Mouse (Mus musculus) kidney, embryonic 16.5 days (tissue): ENCODE data around the gene Robo1. TPM values are rescaled to one million over a fixed set of nuclear protein-coding genes. Genes with fewer than 3 reads are reported as not detected.

Experiments used
- ATAC-seq: fragments of 200-750 bp; cut with Nextera tagmentation; 2 replicates; pipeline ENCODE4 v1.8.0; 2017; ENCODE audit warnings: moderate TSS enrichment; ENCODE audit not compliant: low FRiP score, low TSS enrichment
- H3K27ac ChIP-seq: fragments of 300-500 bp; sonication (generic); 2 replicates; pipeline ENCODE4 v1.5.1; 2014; ENCODE audit warnings: low read length
- H3K27me3 ChIP-seq: fragments of 300-500 bp; sonication (generic); 2 replicates; pipeline ENCODE4 v1.6.1; 2014; ENCODE audit warnings: low read length, control low read depth, mixed read lengths; ENCODE audit not compliant: insufficient read depth
- H3K36me3 ChIP-seq: fragments of 300-500 bp; sonication (generic); 2 replicates; pipeline ENCODE4 v1.6.1; 2014; ENCODE audit warnings: low read length, control low read depth, mixed read lengths; ENCODE audit not compliant: insufficient read depth
- H3K4me1 ChIP-seq: fragments of 300-500 bp; sonication (generic); 2 replicates; pipeline ENCODE4 v1.6.1; 2014; ENCODE audit warnings: low read length, control low read depth, mixed read lengths; ENCODE audit not compliant: insufficient read depth
- H3K4me2 ChIP-seq: fragments of 300-500 bp; sonication (generic); replicated peaks from 2 replicates; pipeline ENCODE4 v1.6.1; 2014; ENCODE audit warnings: low read depth, low read length
- H3K4me3 ChIP-seq: fragments of 300-500 bp; sonication (generic); 2 replicates; pipeline ENCODE4 v1.5.1; 2014; ENCODE audit warnings: mild to moderate bottlenecking, low read length
- H3K9ac ChIP-seq: fragments of 300-500 bp; sonication (generic); replicated peaks from 2 replicates; pipeline ENCODE4 v1.6.1; 2014; ENCODE audit warnings: low read length
- H3K9me3 ChIP-seq: fragments of 300-500 bp; sonication (generic); 2 replicates; pipeline ENCODE4 v1.6.1; 2016; ENCODE audit warnings: low read length, control low read depth
- WGBS: fragments of 180-500 bp; shearing (Covaris S2); extraction: QIAGEN DNeasy Blood & Tissue Kit; methylation state at CpG from one replicate; pipeline ENCODE4 v1.1.7; 2014; 5-methylcytosine and 5-hydroxymethylcytosine counted together
- polyA plus RNA-seq: library from polyadenylated mRNA; unstranded; fragments of >200 nt; fragmentation: Nextera tagmentation; extraction: Ambion mirVana; gene quantifications from 2 replicates; pipeline ENCODE4 v1.2.1, GENCODE M21; 2015

Gene Robo1
- polyA plus RNA-seq, 1 experiment from 2014 or later = 24.8 TPM

DNA sequence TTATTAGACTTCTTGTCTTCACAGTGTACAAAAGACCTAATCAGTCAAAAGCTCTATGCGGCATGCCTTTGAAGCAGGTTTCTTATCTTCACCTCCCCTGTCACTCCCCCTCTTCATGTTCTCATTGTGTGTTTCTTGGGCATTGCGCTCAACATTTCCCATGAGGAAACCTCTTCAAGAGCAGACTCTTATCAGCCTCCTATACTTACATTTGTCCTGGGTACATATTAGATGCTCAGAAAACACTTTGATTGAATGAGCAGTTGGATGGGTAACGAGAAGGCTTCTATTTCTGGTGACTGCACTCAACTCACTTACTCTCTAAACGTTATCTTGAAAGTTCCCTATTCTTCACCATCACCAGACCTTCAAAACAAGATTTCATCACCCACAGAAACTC lies 114.3 kb downstream of the Robo1 start:
- Histone ChIP-seq H3K9me3 (no peaks in the 10 kb centered on the region), H3K27ac (no peak overlapping the region), H3K36me3 (no peaks in the 10 kb centered on the region), H3K4me1 (no peaks in the 10 kb centered on the region), H3K4me3 (no peak overlapping the region), H3K9ac (no peak overlapping the region), H3K4me2 (no peak overlapping the region), H3K27me3 (no peaks in the 10 kb centered on the region)
- no peak for ATAC-seq
- 81% methylated on average over 4 of the region's 4 CpGs for WGBS

- Histone ChIP-seq H3K27ac (no peak overlapping the region), H3K36me3 (no peaks in the 10 kb centered on the region), H3K27me3 (no peaks in the 10 kb centered on the region), H3K4me1 (no peaks in the 10 kb centered on the region), H3K9me3 (no peaks in the 10 kb centered on the region), H3K4me2 (no peak overlapping the region), H3K4me3 (no peak overlapping the region), H3K9ac (no peak overlapping the region)
- no peak for ATAC-seq
These were observed 126.3 kb downstream of the Robo1 start for GRCm38 (mm10) chr16:72434396-72434795.

DNA sequence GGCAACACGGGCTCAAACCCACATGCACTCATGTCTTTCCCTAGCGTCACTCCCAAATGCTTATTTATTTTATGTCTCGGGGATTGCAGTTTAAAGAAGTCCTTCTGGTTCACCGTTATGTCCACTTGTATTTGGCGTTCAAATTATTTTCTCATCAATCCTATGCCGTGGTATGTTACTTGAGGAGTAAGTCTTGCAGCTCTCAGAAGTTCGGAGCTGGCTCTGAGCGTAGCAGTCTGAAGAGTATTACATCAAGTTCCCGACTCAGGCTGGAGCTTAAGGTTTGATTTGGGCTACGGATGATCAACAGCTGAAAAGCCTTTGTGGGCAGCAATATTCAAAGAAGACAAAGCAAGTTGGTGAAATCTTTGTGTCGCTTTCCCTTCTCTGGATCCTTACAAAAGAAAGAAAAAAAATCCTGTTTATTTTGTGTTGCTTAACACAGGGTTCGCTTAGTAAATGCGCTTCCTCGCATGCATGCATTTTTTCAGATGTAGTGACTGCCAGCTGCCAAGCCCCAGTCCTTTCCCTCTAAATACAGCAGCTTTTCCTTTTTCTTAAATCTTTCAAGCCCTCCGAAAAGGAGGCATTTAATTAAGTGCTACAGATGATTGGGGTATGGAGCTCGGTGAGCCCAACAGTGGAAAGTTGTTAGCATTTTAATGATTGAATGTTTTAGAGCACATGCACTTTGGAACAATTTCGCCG lies 136.5 kb downstream of the Robo1 start:
- Histone ChIP-seq H3K27ac (no peak overlapping the region), H3K27me3 (no peaks in the 10 kb centered on the region), H3K36me3 (no peaks in the 10 kb centered on the region), H3K4me3 (no peak overlapping the region), H3K4me2 (peak overlapping the region; percentile 16; the same call in 1 of the 2 replicates), H3K4me1 (0 out of 2 replicates have a peak, but pooled peaks cover 3% of the 10 kb centered on the region), H3K9ac (no peak overlapping the region), H3K9me3 (no peaks in the 10 kb centered on the region)
- 64% methylated on average over 18 of the region's 18 CpGs for WGBS
- no peak for ATAC-seq

- Histone ChIP-seq H3K4me1 (no peaks in the 10 kb centered on the region), H3K4me3 (no peak overlapping the region), H3K27me3 (no peaks in the 10 kb centered on the region), H3K9me3 (no peaks in the 10 kb centered on the region), H3K36me3 (no peaks in the 10 kb centered on the region), H3K9ac (no peak overlapping the region), H3K4me2 (no peak overlapping the region), H3K27ac (no peak overlapping the region)
- no peak for ATAC-seq
- WGBS = 50% methylated on average over 10 of the region's 10 CpGs
These were observed 150.0 kb downstream of the Robo1 start for GRCm38 (mm10) chr16:72458155-72458554.

- Histone ChIP-seq H3K27ac (no peak overlapping the region), H3K9ac (no peak overlapping the region), H3K36me3 (no peaks in the 10 kb centered on the region), H3K9me3 (no peaks in the 10 kb centered on the region), H3K27me3 (no peaks in the 10 kb centered on the region), H3K4me3 (no peak overlapping the region), H3K4me1 (no peaks in the 10 kb centered on the region), H3K4me2 (no peak overlapping the region)
- no peak for ATAC-seq
- 40% methylated on average over 10 of the region's 10 CpGs for WGBS
These were observed 150.5 kb downstream of the Robo1 start for GRCm38 (mm10) chr16:72458576-72458975.

- H3K27ac ChIP-seq = no peak overlapping the region
- H3K4me2 ChIP-seq = no peak overlapping the region
- H3K36me3 ChIP-seq = no peaks in the 10 kb centered on the region
- no peaks in the 10 kb centered on the region for H3K4me1 ChIP-seq
- H3K9me3 ChIP-seq = no peaks in the 10 kb centered on the region
- H3K4me3 ChIP-seq = no peak overlapping the region
- no peak for ATAC-seq
- H3K27me3 ChIP-seq = no peaks in the 10 kb centered on the region
- WGBS = 75% methylated on average over 3 of the region's 3 CpGs
- no peak overlapping the region for H3K9ac ChIP-seq
These were observed 157.6 kb downstream of the Robo1 start for GRCm38 (mm10) chr16:72465696-72466095.

DNA sequence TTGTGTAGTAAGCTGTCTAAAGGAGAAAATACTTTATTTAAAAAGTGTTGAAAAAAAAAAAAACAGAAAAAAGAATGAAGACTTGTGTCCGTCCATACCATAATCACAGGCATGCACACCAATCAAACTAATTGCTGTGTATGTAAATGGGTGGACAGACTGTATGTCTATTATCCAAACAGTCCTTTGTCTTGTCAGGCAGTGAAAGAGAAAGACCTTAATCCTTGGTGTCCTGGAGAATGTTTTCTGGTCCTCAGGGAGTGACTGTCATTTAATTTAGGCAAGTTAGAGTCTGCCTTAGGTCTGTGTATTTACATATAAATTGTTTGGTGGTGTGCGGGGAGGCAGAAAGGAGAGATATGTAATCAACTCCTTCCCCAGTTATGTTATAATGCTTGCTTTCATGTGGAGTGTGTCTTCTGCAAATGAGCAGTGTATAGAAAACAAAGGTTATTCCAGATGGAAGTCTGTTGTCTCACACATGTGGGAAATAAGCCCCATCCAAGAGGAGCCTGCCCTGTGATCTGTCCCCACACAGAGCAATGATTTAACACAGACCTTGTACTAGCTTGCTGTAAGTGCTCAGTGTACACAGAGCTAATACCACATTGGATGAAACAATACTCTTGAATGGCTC lies 162.0 kb downstream of the Robo1 start:
- WGBS = 73% methylated on average over 2 of the region's 2 CpGs
- no peaks in the 10 kb centered on the region for H3K4me1 ChIP-seq
- no peaks in the 10 kb centered on the region for H3K36me3 ChIP-seq
- H3K9ac ChIP-seq = no peak overlapping the region
- no peaks in the 10 kb centered on the region for H3K9me3 ChIP-seq
- H3K4me3 ChIP-seq = no peak overlapping the region
- no peak overlapping the region for H3K4me2 ChIP-seq
- ATAC-seq = peak; percentile 19; the same call in 1 of the 2 replicates
- no peak overlapping the region for H3K27ac ChIP-seq
- no peaks in the 10 kb centered on the region for H3K27me3 ChIP-seq

- WGBS = 42% methylated on average over 6 of the region's 6 CpGs
- H3K9me3 ChIP-seq = no peaks in the 10 kb centered on the region
- no peaks in the 10 kb centered on the region for H3K36me3 ChIP-seq
- H3K4me3 ChIP-seq = no peak overlapping the region
- no peaks in the 10 kb centered on the region for H3K27me3 ChIP-seq
- H3K4me1 ChIP-seq = no peaks in the 10 kb centered on the region
- H3K9ac ChIP-seq = no peak overlapping the region
- no peak overlapping the region for H3K27ac ChIP-seq
- no peak for ATAC-seq
- no peak overlapping the region for H3K4me2 ChIP-seq
These were observed 202.7 kb downstream of the Robo1 start for GRCm38 (mm10) chr16:72510716-72511199.

- no peak overlapping the region for H3K9ac ChIP-seq
- H3K4me3 ChIP-seq = no peak overlapping the region
- no peaks in the 10 kb centered on the region for H3K9me3 ChIP-seq
- H3K4me1 ChIP-seq = no peaks in the 10 kb centered on the region
- WGBS = 71% methylated on average over 2 of the region's 2 CpGs
- no peak overlapping the region for H3K27ac ChIP-seq
- H3K4me2 ChIP-seq = no peak overlapping the region
- no peaks in the 10 kb centered on the region for H3K27me3 ChIP-seq
- no peaks in the 10 kb centered on the region for H3K36me3 ChIP-seq
- no peak for ATAC-seq
These were observed 223.2 kb downstream of the Robo1 start for GRCm38 (mm10) chr16:72531337-72531736.

DNA sequence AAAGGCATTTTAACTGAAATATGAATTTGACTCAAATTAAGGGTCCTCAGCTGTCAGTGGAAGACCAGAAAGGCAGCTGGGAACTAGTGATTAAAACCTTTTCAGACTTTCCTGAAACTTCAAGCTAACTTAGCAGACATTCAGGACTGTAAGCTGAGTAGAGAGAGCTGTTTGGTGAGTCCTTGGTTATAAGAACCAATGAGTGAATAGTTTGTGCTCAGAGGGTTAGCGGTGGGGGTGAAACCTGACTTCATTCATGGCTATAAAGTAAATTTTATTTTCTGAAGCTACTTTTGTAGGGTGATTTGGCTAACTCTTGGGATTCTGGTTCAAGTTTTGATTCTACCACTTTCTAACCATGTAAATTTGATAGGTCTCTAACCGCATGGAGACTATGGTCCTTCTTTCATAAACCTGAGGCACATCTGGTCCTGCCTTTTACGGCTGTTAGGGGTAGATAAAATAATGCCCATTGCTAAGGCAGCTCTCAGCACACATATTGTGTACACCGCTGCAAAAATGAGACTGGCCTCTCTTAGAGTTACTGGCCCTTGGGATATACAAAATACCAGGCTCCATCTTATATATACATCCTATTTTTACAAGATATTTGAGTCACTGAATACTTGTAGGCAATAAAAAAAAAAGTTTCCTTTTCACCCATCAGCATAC lies 225.9 kb downstream of the Robo1 start:
- no peak for ATAC-seq
- no peaks in the 10 kb centered on the region for H3K9me3 ChIP-seq
- no peak overlapping the region for H3K4me3 ChIP-seq
- H3K4me1 ChIP-seq = no peaks in the 10 kb centered on the region
- H3K36me3 ChIP-seq = no peaks in the 10 kb centered on the region
- no peak overlapping the region for H3K9ac ChIP-seq
- H3K4me2 ChIP-seq = no peak overlapping the region
- WGBS = 88% methylated on average over 4 of the region's 4 CpGs
- no peak overlapping the region for H3K27ac ChIP-seq
- H3K27me3 ChIP-seq = no peaks in the 10 kb centered on the region
